Mouse (Mus musculus) CH12.LX (cell line): ENCODE measurements around the gene Sp8. TPM values are rescaled to one million over a fixed set of nuclear protein-coding genes. Genes with fewer than 3 reads are reported as not detected.

Source experiments
- DNase-seq: peaks from one replicate; pipeline ENCODE4 v3.0.0-alpha.2; 2013; ENCODE audit errors: extremely low read depth
- H3K27ac ChIP-seq: 2 replicates; pipeline ENCODE4 v1.5.1; 2012; ENCODE audit warnings: low read depth, mild to moderate bottlenecking, control low read depth, moderate library complexity; ENCODE audit not compliant: insufficient read depth
- H3K27me3 ChIP-seq: replicated peaks from 2 replicates; pipeline ENCODE3; 2012; ENCODE audit warnings: inconsistent platforms
- H3K36me3 ChIP-seq, 2 experiments: replicated peaks in 1 of 2; 2 replicates each; pipeline versions ENCODE3 to v1.6.1; 2012; ENCODE audit warnings: inconsistent platforms in 1 of 2, low read length in 1 of 2, mild to moderate bottlenecking in 1 of 2, mixed read lengths in 1 of 2, moderate library complexity in 1 of 2; ENCODE audit not compliant: control insufficient read depth in 1 of 2, insufficient read depth in 1 of 2
- H3K4me1 ChIP-seq, 2 experiments: 2 replicates each; pipeline ENCODE4 v1.6.1; 2012; ENCODE audit warnings: inconsistent platforms in 1 of 2, moderate library complexity in 1 of 2; ENCODE audit not compliant: insufficient read depth in 2 of 2, control insufficient read depth in 1 of 2
- H3K4me2 ChIP-seq: 2 replicates; pipeline ENCODE4 v1.6.1; 2012; ENCODE audit warnings: low read depth, mild to moderate bottlenecking, control low read depth; ENCODE audit not compliant: poor library complexity, insufficient read depth, severe bottlenecking
- H3K4me3 ChIP-seq, 3 experiments: fragments of 150-350 bp in 1 of 3; sonication (generic) in 1 of 3; replicated peaks in 1 of 3; 2 replicates each; pipeline versions ENCODE3 to v1.5.1; 2011 to 2012; ENCODE audit warnings: low read depth in 2 of 3, low read length in 2 of 3, mild to moderate bottlenecking in 2 of 3, moderate library complexity in 2 of 3, control low read depth in 1 of 3, improper control_type of control experiment in 1 of 3, inconsistent platforms in 1 of 3, mixed read lengths in 1 of 3; ENCODE audit not compliant: poor library complexity in 1 of 3
- H3K79me2 ChIP-seq: replicated peaks from 2 replicates; pipeline ENCODE4 v1.6.1; 2012; ENCODE audit warnings: mild to moderate bottlenecking, moderate library complexity; ENCODE audit not compliant: control insufficient read depth, poor library complexity, insufficient read depth, severe bottlenecking; ENCODE audit errors: extremely low read depth
- H3K9ac ChIP-seq: 2 replicates; pipeline ENCODE4 v1.6.1; 2012; ENCODE audit warnings: low read depth, mild to moderate bottlenecking, control low read depth, moderate library complexity; ENCODE audit not compliant: insufficient read depth
- H3K9me3 ChIP-seq: replicated peaks from 2 replicates; pipeline ENCODE3; 2012; ENCODE audit warnings: low read length, inconsistent platforms, mixed read lengths
- BHLHE40 ChIP-seq: IDR thresholded peaks from 2 replicates; pipeline ENCODE4 v1.6.1; 2011; ENCODE audit warnings: mild to moderate bottlenecking, low read depth, low read length, improper control_type of control experiment
- CHD1 ChIP-seq: IDR thresholded peaks from 2 replicates; pipeline ENCODE4 v1.6.1; 2012; ENCODE audit warnings: low read depth, low read length, improper control_type of control experiment, inconsistent platforms
- E2F4 ChIP-seq: IDR thresholded peaks from 2 replicates; pipeline ENCODE4 v1.6.1; 2011; ENCODE audit warnings: low read depth, low read length, improper control_type of control experiment; ENCODE audit not compliant: insufficient replicate concordance
- ELF1 ChIP-seq: IDR thresholded peaks from 2 replicates; pipeline ENCODE4 v1.6.1; 2014; ENCODE audit warnings: low read depth, mild to moderate bottlenecking, inconsistent platforms, low read length, improper control_type of control experiment
- ETS1 ChIP-seq: conservative IDR thresholded peaks from 2 replicates; pipeline ENCODE4 v1.6.1; 2012; ENCODE audit warnings: low read depth, mild to moderate bottlenecking, inconsistent platforms, low read length, improper control_type of control experiment, moderate library complexity
- GABPA ChIP-seq: IDR thresholded peaks from 2 replicates; pipeline ENCODE4 v1.6.1; 2012; ENCODE audit warnings: low read depth, low read length, improper control_type of control experiment, inconsistent platforms; ENCODE audit not compliant: insufficient replicate concordance
- KAT2A ChIP-seq: IDR thresholded peaks from 2 replicates; pipeline ENCODE4 v1.6.1; 2012; ENCODE audit warnings: low read length, improper control_type of control experiment, inconsistent platforms; ENCODE audit not compliant: insufficient replicate concordance
- MAFK ChIP-seq: IDR thresholded peaks from 2 replicates; pipeline ENCODE4 v1.6.1; 2011; ENCODE audit warnings: low read length, improper control_type of control experiment; ENCODE audit not compliant: insufficient replicate concordance
- MEF2A ChIP-seq: IDR thresholded peaks from 2 replicates; pipeline ENCODE4 v1.6.1; 2014; ENCODE audit warnings: low read depth, mild to moderate bottlenecking, inconsistent platforms, low read length, improper control_type of control experiment, borderline replicate concordance
- MYC ChIP-seq: IDR thresholded peaks from 2 replicates; pipeline ENCODE4 v1.6.1; 2011; ENCODE audit warnings: low read depth, mild to moderate bottlenecking, improper control_type of control experiment, low read length
- NELFE ChIP-seq: IDR thresholded peaks from 2 replicates; pipeline ENCODE4 v1.6.1; 2011; ENCODE audit warnings: low read depth, low read length, improper control_type of control experiment
- NRF1 ChIP-seq: IDR thresholded peaks from 2 replicates; pipeline ENCODE4 v1.6.1; 2014; ENCODE audit warnings: low read depth, mild to moderate bottlenecking, inconsistent platforms, low read length, improper control_type of control experiment, moderate library complexity
- POLR2A ChIP-seq: IDR thresholded peaks from 2 replicates; pipeline ENCODE4 v1.6.1; 2011; ENCODE audit warnings: low read depth, mild to moderate bottlenecking, improper control_type of control experiment, low read length
- POLR2AphosphoS2 ChIP-seq: IDR thresholded peaks from 2 replicates; pipeline ENCODE4 v1.6.1; 2011; ENCODE audit warnings: low read depth, low read length, improper control_type of control experiment
- RCOR1 ChIP-seq: conservative IDR thresholded peaks from 2 replicates; pipeline ENCODE4 v1.6.1; 2012; ENCODE audit warnings: low read depth, mild to moderate bottlenecking, inconsistent platforms, low read length, improper control_type of control experiment
- SIN3A ChIP-seq: IDR thresholded peaks from 2 replicates; pipeline ENCODE4 v1.6.1; 2012; ENCODE audit warnings: low read length, improper control_type of control experiment, inconsistent platforms
- TBP ChIP-seq: conservative IDR thresholded peaks from 2 replicates; pipeline ENCODE4 v1.6.1; 2011; ENCODE audit warnings: low read depth, low read length, improper control_type of control experiment
- TCF12 ChIP-seq: IDR thresholded peaks from 2 replicates; pipeline ENCODE4 v1.6.1; 2014; ENCODE audit warnings: low read depth, mild to moderate bottlenecking, inconsistent platforms, low read length, improper control_type of control experiment
- USF1 ChIP-seq: IDR thresholded peaks from 2 replicates; pipeline ENCODE4 v1.6.1; 2014; ENCODE audit warnings: low read depth, mild to moderate bottlenecking, inconsistent platforms, low read length, improper control_type of control experiment
- ZC3H11A ChIP-seq: IDR thresholded peaks from 2 replicates; pipeline ENCODE4 v1.6.1; 2012; ENCODE audit warnings: low read depth, mild to moderate bottlenecking, inconsistent platforms, low read length, improper control_type of control experiment
- ZKSCAN1 ChIP-seq: IDR thresholded peaks from 2 replicates; pipeline ENCODE4 v1.6.1; 2012; ENCODE audit warnings: low read depth, inconsistent platforms, low read length, improper control_type of control experiment, borderline replicate concordance
- ZMIZ1 ChIP-seq: IDR thresholded peaks from 2 replicates; pipeline ENCODE4 v1.6.1; 2012; ENCODE audit warnings: low read depth, mild to moderate bottlenecking, inconsistent platforms, low read length, improper control_type of control experiment
- ZNF384 ChIP-seq: IDR thresholded peaks from 2 replicates; pipeline ENCODE4 v1.6.1; 2012; ENCODE audit warnings: low read depth, low read length, improper control_type of control experiment, inconsistent platforms
- dilution Hi-C: fragments of 300-500 bp; cut with MboI; formaldehyde crosslinking; loops from 2 replicates; pipeline ENCODE4 v1.14.3; 2020; ENCODE audit warnings: low sequenced_read_pairs; ENCODE audit not compliant: extremely low pct_unique_long_range_greater_than_20kb, extremely low pct_ligation_motif_present
- in situ Hi-C: fragments of 300-500 bp; cut with MboI; formaldehyde crosslinking; loops from 3 replicates; pipeline ENCODE4 v1.14.3; 2019; ENCODE audit warnings: low sequenced_read_pairs, low pct_ligation_motif_present, low pct_unique_long_range_greater_than_20kb, mixed read lengths
- polyA plus RNA-seq: library from polyadenylated mRNA; unstranded; fragments of >175 nt; gene quantifications from 2 replicates; pipeline ENCODE4 v1.2.1, GENCODE M21; 2012; ENCODE audit warnings: low read depth; ENCODE audit not compliant: insufficient read length
- total RNA-seq, 2 experiments: library from RNA; depleted of rRNA; stranded (reverse); fragments of 300-350 nt in 1 of 2; fragments of >200 nt in 1 of 2; gene quantifications; 2 replicates each; pipeline ENCODE4 v1.2.3; 2012 to 2014

Gene Sp8
- total and polyA plus RNA-seq, 3 experiments: not detected

- H3K4me1 ChIP-seq: no peaks in the 10 kb centered on the region
- H3K36me3 ChIP-seq: no peaks in the 10 kb centered on the region
- no peak for DNase-seq
- no peaks in the 10 kb centered on the region for H3K9me3 ChIP-seq
- no peak overlapping the region for H3K27ac ChIP-seq
- H3K4me2 ChIP-seq: no peak overlapping the region
- H3K79me2 ChIP-seq: no peaks in the 10 kb centered on the region
- in situ Hi-C loops (no loop called here), dilution Hi-C loops (no loop called here)
- no peaks in the 10 kb centered on the region for H3K27me3 ChIP-seq
- TF ChIP-seq MEF2A (no peak), POLR2AphosphoS2 (no peak), KAT2A (no peak), TCF12 (no peak), NRF1 (no peak), ZC3H11A (no peak)
- no peak overlapping the region for H3K4me3 ChIP-seq
- no peak overlapping the region for H3K9ac ChIP-seq
These were observed 7.9 kb upstream of the Sp8 start for GRCm38 (mm10) chr12:118838260-118838659.

DNA sequence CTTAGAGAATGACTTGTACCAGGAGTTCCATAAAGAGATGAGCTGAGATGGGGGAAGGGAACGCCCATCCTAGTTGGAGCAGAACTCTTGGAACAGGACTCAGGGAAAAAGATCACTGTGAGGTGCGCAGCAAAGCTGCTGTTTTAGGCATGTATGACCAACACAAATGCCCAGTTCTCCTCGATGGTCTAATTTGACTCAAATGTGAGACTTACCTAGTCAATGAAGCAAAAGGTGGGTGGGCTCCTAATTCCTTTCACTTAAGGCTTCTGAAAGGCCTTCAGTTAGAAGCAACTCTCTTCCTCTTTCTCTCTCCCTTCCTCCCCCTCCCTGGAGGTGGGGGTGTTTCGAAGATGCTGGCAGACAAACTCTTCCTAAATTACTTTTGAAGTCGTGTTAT is 6.7 kb upstream of the Sp8 start:
- no peaks in the 10 kb centered on the region for H3K4me1 ChIP-seq
- no peaks in the 10 kb centered on the region for H3K27me3 ChIP-seq
- no peaks in the 10 kb centered on the region for H3K36me3 ChIP-seq
- H3K4me3 ChIP-seq: no peak overlapping the region
- no peaks in the 10 kb centered on the region for H3K79me2 ChIP-seq
- no peak overlapping the region for H3K9ac ChIP-seq
- no peak for DNase-seq
- no peak overlapping the region for H3K4me2 ChIP-seq
- in situ Hi-C loops (no loop called here), dilution Hi-C loops (no loop called here)
- H3K9me3 ChIP-seq: no peaks in the 10 kb centered on the region
- TF ChIP-seq GABPA (no peak), E2F4 (no peak), SIN3A (no peak), RCOR1 (no peak), CHD1 (no peak), USF1 (no peak), POLR2A (no peak), ETS1 (no peak), ZKSCAN1 (no peak), MAFK (no peak), ZNF384 (no peak), TBP (no peak), BHLHE40 (no peak), NELFE (no peak), ELF1 (no peak), MYC (no peak), ZMIZ1 (no peak)
- no peak overlapping the region for H3K27ac ChIP-seq
